Mouse (Mus musculus) liver, adult 2 months (tissue): ENCODE measurements around the gene Pak4. TPM values are rescaled to one million over a fixed set of nuclear protein-coding genes. Genes with fewer than 3 reads are reported as not detected.

ENCODE experiments used
- DNase-seq: peaks from one replicate; pipeline ENCODE4 v3.0.0-alpha.2; 2011; ENCODE audit warnings: low read depth, low spot score; ENCODE audit errors: extremely low read depth
- H3K27ac ChIP-seq: fragments of 200-500 bp; replicated peaks from 2 replicates; pipeline ENCODE4 v1.5.1; 2012; ENCODE audit warnings: low read depth, mild to moderate bottlenecking, control low read depth, inconsistent platforms, low read length; ENCODE audit not compliant: insufficient read depth
- H3K27me3 ChIP-seq: fragments of 200-500 bp; 2 replicates; pipeline ENCODE4 v1.6.1; 2012; ENCODE audit warnings: mild to moderate bottlenecking, moderate library complexity, low read length, inconsistent platforms; ENCODE audit not compliant: control insufficient read depth, insufficient read depth
- H3K36me3 ChIP-seq: fragments of 200-500 bp; 2 replicates; pipeline ENCODE4 v1.6.1; 2012; ENCODE audit warnings: low read length, inconsistent platforms; ENCODE audit not compliant: control insufficient read depth, insufficient read depth
- H3K4me1 ChIP-seq: fragments of 200-500 bp; 2 replicates; pipeline ENCODE4 v1.6.1; 2011; ENCODE audit warnings: low read length; ENCODE audit not compliant: control insufficient read depth, insufficient read depth
- H3K4me3 ChIP-seq: fragments of 200-500 bp; 2 replicates; pipeline ENCODE4 v1.5.1; 2011; ENCODE audit warnings: low read depth, mild to moderate bottlenecking, control low read depth, low read length, moderate library complexity; ENCODE audit not compliant: insufficient read depth
- H3K79me2 ChIP-seq: fragments of 200-500 bp; 2 replicates; pipeline ENCODE4 v1.6.1; 2012; ENCODE audit warnings: inconsistent platforms, mild to moderate bottlenecking, low read length, moderate library complexity; ENCODE audit not compliant: control insufficient read depth, insufficient read depth
- H3K9ac ChIP-seq: fragments of 200-500 bp; 2 replicates; pipeline ENCODE4 v1.6.1; 2012; ENCODE audit warnings: low read depth, mild to moderate bottlenecking, control low read depth, inconsistent platforms, low read length
- CTCF ChIP-seq: fragments of 200-500 bp; IDR thresholded peaks from 2 replicates; pipeline ENCODE4 v1.5.1; 2011; ENCODE audit warnings: low read depth, low read length, control low read depth
- POLR2A ChIP-seq: fragments of 200-500 bp; IDR thresholded peaks from 2 replicates; pipeline ENCODE4 v1.6.1; 2011; ENCODE audit warnings: low read length, control low read depth; ENCODE audit not compliant: insufficient read depth; ENCODE audit errors: extremely low read depth
- WGBS: fragments of 180-500 bp; shearing (Covaris S2); methylation state at CpG from one replicate; pipeline ENCODE4 v1.1.7; 2018; 5-methylcytosine and 5-hydroxymethylcytosine counted together
- polyA plus RNA-seq: library from polyadenylated mRNA; depleted of rRNA; stranded (reverse); fragments of >200 nt; gene quantifications from 2 replicates; pipeline ENCODE4 v1.2.3, GENCODE M21; 2012
- total RNA-seq: library from RNA; depleted of rRNA; stranded (reverse); fragments of >200 nt; gene quantifications from 2 replicates; pipeline ENCODE4 v1.2.3, GENCODE M21; 2014

The Pak4 gene
- total and polyA plus RNA-seq, 2 experiments = 4.0 to 14.9 TPM

DNA sequence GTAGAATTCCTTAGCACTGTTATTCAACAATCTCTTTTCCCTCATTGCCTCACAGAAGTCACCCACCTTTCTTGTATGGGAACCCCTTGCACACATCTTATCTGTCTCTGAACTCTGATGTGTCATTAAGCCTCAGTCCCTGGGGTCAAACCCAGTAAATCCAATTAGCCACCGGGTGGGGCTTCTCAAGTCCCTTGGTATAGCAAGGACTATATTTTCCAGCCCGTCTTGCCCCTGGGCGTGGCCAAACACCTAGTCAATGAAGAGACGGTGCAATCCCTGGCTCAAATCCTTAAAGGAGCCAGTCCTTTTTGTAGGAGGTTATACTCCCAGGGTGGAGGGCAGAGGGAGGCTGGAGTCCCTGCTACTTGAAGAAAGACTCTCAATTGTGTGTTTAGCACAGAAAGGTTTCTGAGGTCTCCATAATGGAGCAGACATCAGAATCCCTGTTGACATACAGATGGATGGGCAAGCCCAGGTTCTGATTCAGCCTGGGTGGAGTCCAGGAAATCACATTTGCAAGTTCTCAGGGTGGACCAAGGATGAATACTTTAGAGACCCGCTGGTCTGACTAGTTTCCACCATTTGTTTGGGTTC lies 41.9 kb downstream of the Pak4 start:
- no peak for DNase-seq
- Histone ChIP-seq H3K27ac (no peak overlapping the region), H3K36me3 (peaks cover 4% of the 10 kb centered on the region; the same call in 1 of the 2 replicates), H3K9ac (no peak overlapping the region), H3K4me1 (no peaks in the 10 kb centered on the region), H3K4me3 (no peak overlapping the region), H3K79me2 (no peaks in the 10 kb centered on the region), H3K27me3 (no peaks in the 10 kb centered on the region)
- TF ChIP-seq CTCF = no peak
- TF ChIP-seq POLR2A = no peak
- 9% methylated on average over 5 of the region's 5 CpGs for WGBS

- Histone ChIP-seq H3K9ac (no peak overlapping the region), H3K27ac (no peak overlapping the region), H3K36me3 (no peaks in the 10 kb centered on the region), H3K4me1 (no peaks in the 10 kb centered on the region), H3K79me2 (no peaks in the 10 kb centered on the region), H3K27me3 (no peaks in the 10 kb centered on the region), H3K4me3 (no peak overlapping the region)
- DNase-seq = no peak
- WGBS = 89% methylated on average over 6 of the region's 6 CpGs
- TF ChIP-seq CTCF = no peak
- no peak for TF ChIP-seq POLR2A
Measured at GRCm38 (mm10) chr7:28553076-28553475, 44.9 kb downstream of the Pak4 start.

DNA sequence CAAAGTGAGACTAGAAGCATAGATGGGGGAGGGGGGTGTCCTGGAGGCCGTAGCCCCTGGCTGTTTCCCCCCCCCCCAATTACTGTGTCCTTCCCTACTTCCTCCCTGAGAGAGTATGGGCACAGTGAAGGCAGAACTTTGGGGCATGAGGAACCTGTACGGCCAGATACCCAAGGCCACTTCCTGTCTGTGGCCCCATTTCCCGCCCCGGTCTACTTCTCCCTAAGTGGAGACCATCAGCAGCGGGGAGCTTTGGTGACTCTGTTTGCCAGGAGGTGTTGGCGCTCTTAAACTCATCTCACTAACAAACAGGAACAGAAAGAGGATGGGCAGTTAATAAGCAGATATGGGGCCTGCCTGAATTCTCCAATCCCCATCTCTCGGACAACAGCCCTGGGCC lies 50.4 kb downstream of the Pak4 start:
- H3K4me1 ChIP-seq = peaks cover 2% of the 10 kb centered on the region; the same call in 1 of the 2 replicates
- H3K36me3 ChIP-seq = no peaks in the 10 kb centered on the region
- DNase-seq = no peak
- H3K27ac ChIP-seq = no peak overlapping the region
- H3K79me2 ChIP-seq = no peaks in the 10 kb centered on the region
- WGBS = 62% methylated on average over 7 of the region's 7 CpGs
- no peak overlapping the region for H3K9ac ChIP-seq
- no peak overlapping the region for H3K4me3 ChIP-seq
- no peaks in the 10 kb centered on the region; the same call in 1 of the 2 replicates for H3K27me3 ChIP-seq
- TF ChIP-seq POLR2A = no peak
- TF ChIP-seq CTCF = no peak

DNA sequence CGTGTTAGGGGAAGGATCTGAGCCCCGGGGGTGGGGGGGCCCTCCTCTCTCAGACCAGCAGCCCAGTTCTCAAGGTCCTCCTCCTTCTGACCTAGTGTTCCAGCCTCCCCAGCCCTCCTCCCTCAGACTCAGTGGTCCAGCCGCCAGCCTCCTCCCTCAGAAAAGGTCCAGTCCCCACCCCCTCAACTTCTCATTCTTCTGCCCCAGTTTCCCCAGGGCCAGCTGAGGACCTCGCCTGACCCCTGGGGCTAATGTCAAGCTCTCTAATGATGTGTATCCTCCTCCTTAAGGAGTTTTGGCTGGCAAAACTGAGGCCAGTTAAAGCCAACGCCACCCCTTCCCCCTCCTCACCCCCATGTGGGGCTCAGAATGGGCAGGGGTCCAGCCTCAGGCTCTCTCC lies 50.8 kb downstream of the Pak4 start, which contains the start of gene Nccrp1:
Nccrp1 (minus strand) TSS at position 101 of the 400 bp plus-strand sequence.
- no peak within 1 kb of the TSS for H3K4me3 ChIP-seq

DNA sequence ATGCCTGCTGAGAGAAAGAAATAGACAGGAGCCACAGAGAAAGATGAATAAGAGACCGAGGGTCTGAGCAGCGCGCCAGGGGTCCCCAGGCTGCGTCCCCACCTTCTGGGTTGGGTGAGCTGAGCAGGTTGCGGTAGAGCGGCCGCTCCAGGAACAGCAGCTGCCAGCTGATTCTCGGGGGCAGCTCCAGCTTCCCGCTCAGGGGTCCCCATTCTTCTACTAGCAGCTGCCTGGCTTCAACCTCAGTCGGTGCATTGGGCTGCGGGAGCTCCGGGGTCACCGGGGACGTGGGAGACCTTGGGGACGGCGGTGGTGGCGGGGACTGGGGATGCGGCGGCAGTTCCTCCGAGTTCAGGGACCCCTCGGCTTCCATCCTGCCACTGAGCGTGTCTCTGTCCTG lies 51.3 kb downstream of the Pak4 start:
- DNase-seq = no peak
- Histone ChIP-seq H3K27me3 (no peaks in the 10 kb centered on the region; the same call in 1 of the 2 replicates), H3K9ac (no peak overlapping the region), H3K36me3 (no peaks in the 10 kb centered on the region), H3K79me2 (no peaks in the 10 kb centered on the region), H3K4me3 (no peak overlapping the region), H3K27ac (no peak overlapping the region), H3K4me1 (peaks cover 2% of the 10 kb centered on the region; the same call in 1 of the 2 replicates)
- TF ChIP-seq POLR2A (no peak), CTCF (no peak)
- WGBS = 7% methylated on average over 22 of the region's 22 CpGs

More for the DNA sequence above, 50.8 kb downstream of the Pak4 start, which contains the start of gene Nccrp1:
- DNase-seq = no peak
- Histone ChIP-seq H3K79me2 (no peaks in the 10 kb centered on the region), H3K27me3 (no peaks in the 10 kb centered on the region; the same call in 1 of the 2 replicates), H3K36me3 (no peaks in the 10 kb centered on the region), H3K9ac (no peak within 1 kb of the TSS), H3K27ac (no peak within 1 kb of the TSS), H3K4me1 (peaks cover 2% of the 10 kb centered on the region; the same call in 1 of the 2 replicates)
- 29% methylated on average over 5 of the region's 5 CpGs for WGBS
- TF ChIP-seq CTCF = no peak
- no peak for TF ChIP-seq POLR2A

DNA sequence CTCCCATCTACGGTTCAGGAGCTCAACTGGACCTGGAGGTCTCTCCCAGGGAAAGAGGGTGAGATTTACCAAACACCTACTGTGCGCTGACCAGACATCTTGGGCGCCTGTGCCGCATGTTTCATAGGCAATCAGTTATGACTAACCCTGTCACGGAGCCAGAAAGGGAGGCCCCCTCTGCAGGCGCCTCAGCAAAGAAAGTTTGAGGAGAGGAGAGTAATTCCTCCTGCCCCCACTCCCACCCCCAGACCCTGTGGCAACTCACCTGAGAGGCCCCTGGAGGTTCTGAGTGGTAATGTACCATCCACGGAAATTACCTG lies 52.1 kb downstream of the Pak4 start:
- Histone ChIP-seq H3K9ac (no peak overlapping the region), H3K27ac (no peak overlapping the region), H3K27me3 (no peaks in the 10 kb centered on the region; the same call in 1 of the 2 replicates), H3K4me1 (peaks cover 2% of the 10 kb centered on the region; the same call in 1 of the 2 replicates), H3K79me2 (no peaks in the 10 kb centered on the region), H3K4me3 (no peak overlapping the region), H3K36me3 (no peaks in the 10 kb centered on the region)
- 69% methylated on average over 7 of the region's 7 CpGs for WGBS
- no peak for DNase-seq
- TF ChIP-seq POLR2A (no peak), CTCF (no peak)
